In the genomic region with DNA sequence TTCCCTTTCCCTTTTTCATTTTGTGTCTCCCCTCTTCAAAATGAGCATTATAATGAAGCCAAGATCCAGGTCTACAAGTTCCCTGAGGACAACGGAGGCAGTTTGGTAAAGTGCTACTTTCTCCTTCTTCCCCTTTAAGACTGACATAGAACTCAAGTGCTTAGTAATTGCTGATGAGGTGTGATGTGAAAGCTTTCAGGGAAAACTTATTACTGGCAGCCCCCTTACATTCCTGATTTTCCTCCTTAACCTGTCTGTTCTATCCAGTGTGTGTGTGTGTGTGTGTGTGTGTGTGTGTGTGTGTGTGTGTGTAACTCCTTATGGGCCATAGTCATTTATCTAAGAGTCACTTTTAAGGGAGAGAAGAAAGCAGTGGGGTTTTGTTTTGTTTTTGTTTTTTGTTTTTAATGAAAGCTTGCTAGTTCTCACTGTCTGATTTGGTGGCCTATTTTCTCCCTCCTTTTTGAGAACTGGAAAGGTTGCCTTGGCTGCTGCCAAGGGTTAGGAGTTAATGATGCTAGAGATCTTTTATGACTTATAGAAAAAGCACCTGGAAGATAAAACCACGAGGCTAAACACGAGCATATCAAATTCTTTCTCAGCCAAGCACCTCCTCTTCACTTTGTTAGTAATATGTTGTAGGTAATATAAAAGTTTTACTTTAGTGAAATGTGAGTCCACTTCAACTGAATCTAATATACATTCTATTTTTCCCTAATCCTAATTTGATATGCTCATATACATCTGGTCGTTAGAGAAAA, we compare ENCODE assay signal across 8 mouse cellular contexts.
DNase-seq lines count a peak whose midpoint lies in the region; ATAC-seq lines count a peak whose summit lies in the region.

No protein-coding gene starts in this region.

- peak; percentile 37 for ATAC-seq in heart, embryonic 15.5 days (replicated peaks; ENCODE audit: insufficient number of reproducible peaks, insufficient read depth, low FRiP score, low read depth)
- ATAC-seq in embryonic facial prominence, embryonic 13.5 days (ENCODE audit: insufficient number of reproducible peaks, insufficient read depth, low FRiP score, low TSS enrichment, low read depth), result no peak
- no peak for ATAC-seq in intestine, embryonic 14.5 days (replicated peaks; ENCODE audit: low FRiP score, low TSS enrichment, low read depth)
- no peak for ATAC-seq in midbrain, embryonic 15.5 days (replicated peaks)

- H3K4me1 ChIP-seq in heart, embryonic 15.5 days (replicated peaks), result peaks cover 18% of the 10 kb centered on the region
- 0 out of 2 replicates have a peak, but pooled peaks cover 10% of the 10 kb centered on the region for H3K4me1 ChIP-seq in embryonic facial prominence, embryonic 13.5 days
- H3K4me1 ChIP-seq in intestine, embryonic 14.5 days (replicated peaks; ENCODE audit: control insufficient read depth, insufficient read depth, low read length), result no peaks in the 10 kb centered on the region; the same call in 1 of the 2 replicates
- peaks cover 15% of the 10 kb centered on the region for H3K4me1 ChIP-seq in midbrain, embryonic 15.5 days

- no peaks in the 10 kb centered on the region for H3K36me3 ChIP-seq in heart, embryonic 15.5 days
- no peaks in the 10 kb centered on the region for H3K36me3 ChIP-seq in embryonic facial prominence, embryonic 13.5 days
- H3K36me3 ChIP-seq in intestine, embryonic 14.5 days (ENCODE audit: control insufficient read depth, insufficient read depth, low read length), result no peaks in the 10 kb centered on the region
- H3K36me3 ChIP-seq in midbrain, embryonic 15.5 days (replicated peaks), result no peaks in the 10 kb centered on the region

- WGBS in heart, embryonic 15.5 days, result 5% methylated on average over 4 of the region's 4 CpGs
- 16% methylated on average over 4 of the region's 4 CpGs for WGBS in embryonic facial prominence, embryonic 13.5 days
- WGBS in intestine, embryonic 14.5 days, result 21% methylated on average over 4 of the region's 4 CpGs
- 32% methylated on average over 4 of the region's 4 CpGs for WGBS in midbrain, embryonic 15.5 days

- peak overlapping the region; percentile 73 for H3K4me2 ChIP-seq in heart, embryonic 15.5 days
- peak overlapping the region; percentile 77 for H3K4me2 ChIP-seq in embryonic facial prominence, embryonic 13.5 days
- peak overlapping the region; percentile 76 for H3K4me2 ChIP-seq in intestine, embryonic 14.5 days (ENCODE audit: low read length)
- H3K4me2 ChIP-seq in midbrain, embryonic 15.5 days, result peak overlapping the region; percentile 69

- H3K4me3 ChIP-seq in heart, embryonic 15.5 days, result peak overlapping the region; percentile 59
- peak overlapping the region; percentile 47 for H3K4me3 ChIP-seq in embryonic facial prominence, embryonic 13.5 days
- H3K4me3 ChIP-seq in intestine, embryonic 14.5 days (ENCODE audit: low read depth, low read length), result peak overlapping the region; percentile 53
- peak overlapping the region; percentile 38 for H3K4me3 ChIP-seq in midbrain, embryonic 15.5 days

- H3K27me3 ChIP-seq in heart, embryonic 15.5 days, result no peaks in the 10 kb centered on the region
- H3K27me3 ChIP-seq in embryonic facial prominence, embryonic 13.5 days, result peaks cover 3% of the 10 kb centered on the region; the same call in 1 of the 2 replicates
- H3K27me3 ChIP-seq in intestine, embryonic 14.5 days (replicated peaks; ENCODE audit: control insufficient read depth, insufficient read depth, low read length), result no peaks in the 10 kb centered on the region
- no peaks in the 10 kb centered on the region for H3K27me3 ChIP-seq in midbrain, embryonic 15.5 days (replicated peaks)

- peak overlapping the region; percentile 95 for H3K27ac ChIP-seq in heart, embryonic 15.5 days
- no peak overlapping the region for H3K27ac ChIP-seq in embryonic facial prominence, embryonic 13.5 days
- H3K27ac ChIP-seq in intestine, embryonic 14.5 days (ENCODE audit: low read depth), result peak overlapping the region; percentile 77
- peak overlapping the region; percentile 44; the same call in 1 of the 2 replicates for H3K27ac ChIP-seq in midbrain, embryonic 15.5 days

- intact Hi-C loops in heart, postnatal 14 days (cut with DNase I), result loop anchor here (5.0 kb wide), 2 partner anchors 51 to 64 kb away; no protein-coding TSS in a partner anchor

- H3K9me3 ChIP-seq in heart, embryonic 15.5 days (replicated peaks), result no peaks in the 10 kb centered on the region
- no peaks in the 10 kb centered on the region for H3K9me3 ChIP-seq in embryonic facial prominence, embryonic 13.5 days
- no peaks in the 10 kb centered on the region for H3K9me3 ChIP-seq in intestine, embryonic 14.5 days (ENCODE audit: control insufficient read depth, low read length)
- no peaks in the 10 kb centered on the region for H3K9me3 ChIP-seq in midbrain, embryonic 15.5 days

- H3K9ac ChIP-seq in heart, embryonic 15.5 days, result peak overlapping the region; percentile 74
- H3K9ac ChIP-seq in embryonic facial prominence, embryonic 13.5 days, result peak overlapping the region; percentile 70
- peak overlapping the region; percentile 50 for H3K9ac ChIP-seq in intestine, embryonic 14.5 days (ENCODE audit: low read length)
- 0 out of 2 replicates have a peak overlapping the region, but pooled peaks have one; percentile 48 for H3K9ac ChIP-seq in midbrain, embryonic 15.5 days

- DNase-seq in heart, postnatal 14 days, result no peak
- peak; percentile 25 for DNase-seq in intestine, embryonic 14.5 days (ENCODE audit: low spot score)
- DNase-seq in yolk sac, embryonic 10.5 days (ENCODE audit: low spot score), result no peak
- DNase-seq in right cerebral cortex, postnatal 10 days (ENCODE audit: low spot score in 2 of 2), result no peak
- no peak for DNase-seq in retina, embryonic 14.5 days (ENCODE audit: low spot score)
